7 mouse cellular contexts compared by ENCODE assay signal in genomic region chr13:21897245-21897634, GRCm38 (mm10). TPM values are rescaled to one million over a fixed set of nuclear protein-coding genes. Genes with fewer than 3 reads are reported as not detected.
DNase-seq lines count a peak whose midpoint lies in the region; ATAC-seq and TF ChIP-seq lines count a peak whose summit lies in the region.

No protein-coding gene starts in this region.

- H3K4me1 ChIP-seq in lung, embryonic 14.5 days (ENCODE audit: insufficient read depth) = no peaks in the 10 kb centered on the region
- no peaks in the 10 kb centered on the region; the same call in 1 of the 2 replicates for H3K4me1 ChIP-seq in forebrain, embryonic 14.5 days (ENCODE audit: control insufficient read depth, insufficient read depth, low read length)
- H3K4me1 ChIP-seq in liver, embryonic 12.5 days = 0 out of 2 replicates have a peak, but pooled peaks cover 3% of the 10 kb centered on the region
- H3K4me1 ChIP-seq in stomach, embryonic 16.5 days (ENCODE audit: control insufficient read depth, insufficient read depth, low read length) = no peaks in the 10 kb centered on the region

- no peak for TF ChIP-seq CTCF in lung, embryonic 14.5 days (IDR thresholded peaks at IDR 0.05; ENCODE audit: low read depth)

- H3K36me3 ChIP-seq in lung, embryonic 14.5 days (ENCODE audit: insufficient read depth) = no peaks in the 10 kb centered on the region
- H3K36me3 ChIP-seq in forebrain, embryonic 14.5 days (ENCODE audit: control insufficient read depth, insufficient read depth, low read length) = no peaks in the 10 kb centered on the region
- H3K36me3 ChIP-seq in liver, embryonic 12.5 days = no peaks in the 10 kb centered on the region
- H3K36me3 ChIP-seq in stomach, embryonic 16.5 days (ENCODE audit: control insufficient read depth, insufficient read depth, low read length) = no peaks in the 10 kb centered on the region

- peak overlapping the region; percentile 70 for H3K4me2 ChIP-seq in lung, embryonic 14.5 days
- peak overlapping the region; percentile 51 for H3K4me2 ChIP-seq in forebrain, embryonic 14.5 days (ENCODE audit: low read length)
- peak overlapping the region; percentile 72 for H3K4me2 ChIP-seq in liver, embryonic 12.5 days
- peak overlapping the region; percentile 52 for H3K4me2 ChIP-seq in stomach, embryonic 16.5 days (ENCODE audit: low read depth, low read length)

- peak overlapping the region; percentile 46 for H3K4me3 ChIP-seq in lung, embryonic 14.5 days (ENCODE audit: low read depth, low read length)
- H3K4me3 ChIP-seq in forebrain, embryonic 14.5 days (ENCODE audit: low read depth, low read length) = peak overlapping the region; percentile 53
- H3K4me3 ChIP-seq in liver, embryonic 12.5 days = peak overlapping the region; percentile 54
- peak overlapping the region; percentile 42 for H3K4me3 ChIP-seq in stomach, embryonic 16.5 days (replicated peaks; ENCODE audit: low read length)

- H3K27ac ChIP-seq in lung, embryonic 14.5 days (ENCODE audit: low read depth) = peak overlapping the region; percentile 63
- H3K27ac ChIP-seq in forebrain, embryonic 14.5 days (ENCODE audit: low read depth, low read length) = peak overlapping the region; percentile 86
- H3K27ac ChIP-seq in liver, embryonic 12.5 days = no peak overlapping the region
- H3K27ac ChIP-seq in stomach, embryonic 16.5 days (ENCODE audit: low read length) = no peak overlapping the region

- no peak for DNase-seq in lung, embryonic 14.5 days
- DNase-seq in lung, postnatal 14 days = no peak
- DNase-seq in forebrain, embryonic 14.5 days (ENCODE audit: low spot score) = no peak
- no peak for DNase-seq in embryo, embryonic 10.5 days (ENCODE audit: low spot score)
- DNase-seq in retina, embryonic 14.5 days (ENCODE audit: low spot score) = no peak

- H3K27me3 ChIP-seq in lung, embryonic 14.5 days (ENCODE audit: insufficient read depth, low read length) = no peaks in the 10 kb centered on the region
- H3K27me3 ChIP-seq in forebrain, embryonic 14.5 days (replicated peaks; ENCODE audit: control insufficient read depth, insufficient read depth, low read length) = no peaks in the 10 kb centered on the region
- peaks cover 27% of the 10 kb centered on the region for H3K27me3 ChIP-seq in liver, embryonic 12.5 days (replicated peaks)
- no peaks in the 10 kb centered on the region for H3K27me3 ChIP-seq in stomach, embryonic 16.5 days (ENCODE audit: control insufficient read depth, insufficient read depth, low read length)

- 1% methylated on average over 11 of the region's 11 CpGs for WGBS in lung, embryonic 14.5 days
- WGBS in forebrain, embryonic 14.5 days = under 1% methylated on average over 11 of the region's 11 CpGs
- WGBS in liver, embryonic 12.5 days (ENCODE audit: insufficient replicate concordance) = 3% methylated on average over 11 of the region's 11 CpGs
- WGBS in stomach, embryonic 16.5 days = 2% methylated on average over 11 of the region's 11 CpGs

- ATAC-seq in lung, embryonic 14.5 days (ENCODE audit: insufficient read depth) = no peak
- ATAC-seq in forebrain, embryonic 14.5 days = no peak; the same call in 1 of the 2 replicates
- ATAC-seq in liver, embryonic 12.5 days = no peak
- ATAC-seq in stomach, embryonic 16.5 days (ENCODE audit: insufficient read depth, low FRiP score) = no peak

- peaks cover 6% of the 10 kb centered on the region; the same call in 1 of the 2 replicates for H3K9me3 ChIP-seq in lung, embryonic 14.5 days (ENCODE audit: low read depth, low read length)
- H3K9me3 ChIP-seq in forebrain, embryonic 14.5 days (replicated peaks; ENCODE audit: control insufficient read depth, low read length) = no peaks in the 10 kb centered on the region
- no peaks in the 10 kb centered on the region for H3K9me3 ChIP-seq in liver, embryonic 12.5 days (replicated peaks)
- no peaks in the 10 kb centered on the region for H3K9me3 ChIP-seq in stomach, embryonic 16.5 days (replicated peaks; ENCODE audit: control insufficient read depth, low read length)

- peak overlapping the region; percentile 53 for H3K9ac ChIP-seq in lung, embryonic 14.5 days
- peak overlapping the region; percentile 78 for H3K9ac ChIP-seq in forebrain, embryonic 14.5 days (ENCODE audit: low read length)
- no peak overlapping the region for H3K9ac ChIP-seq in liver, embryonic 12.5 days
- H3K9ac ChIP-seq in stomach, embryonic 16.5 days (ENCODE audit: low read length) = peak overlapping the region; percentile 52; the same call in 1 of the 2 replicates

RNA-seq across cellular contexts. Expression of gene Zfp184, which starts 47.7 kb away (rescaled TPM):
- polyA plus RNA-seq in lung, embryonic 14.5 days (2014; fragmentation: Nextera tagmentation; extraction: Ambion mirVana) = 16.0 and 16.4 TPM in 2 replicates
- 28.3 and 34.9 TPM in 2 replicates for polyA plus RNA-seq in forebrain, embryonic 14.5 days (2014; fragmentation: Nextera tagmentation; extraction: Ambion mirVana)
- 1.9 and 2.5 TPM in 2 replicates for polyA plus RNA-seq in liver, embryonic 12.5 days (2016; fragmentation: Nextera tagmentation; extraction: Ambion mirVana)
- polyA plus RNA-seq in stomach, embryonic 16.5 days (2015; fragmentation: Nextera tagmentation; extraction: Ambion mirVana) = 5.3 and 6.2 TPM in 2 replicates

Comparison
In these comparisons a context has a peak if more than half of its experiments do, and no peak if none do; other contexts are left out.
1. H3K27ac ChIP-seq: peak in lung, embryonic 14.5 days (single experiment) and forebrain, embryonic 14.5 days (single experiment); none in liver, embryonic 12.5 days (single experiment) and stomach, embryonic 16.5 days (single experiment).
2. Peak in every context shown above with its lines, with median percentiles within 50 percentile points of each other: H3K4me2 ChIP-seq and H3K4me3 ChIP-seq.